Mouse (Mus musculus): ENCODE data around the gene Pygm.

Gene Pygm

DNA sequence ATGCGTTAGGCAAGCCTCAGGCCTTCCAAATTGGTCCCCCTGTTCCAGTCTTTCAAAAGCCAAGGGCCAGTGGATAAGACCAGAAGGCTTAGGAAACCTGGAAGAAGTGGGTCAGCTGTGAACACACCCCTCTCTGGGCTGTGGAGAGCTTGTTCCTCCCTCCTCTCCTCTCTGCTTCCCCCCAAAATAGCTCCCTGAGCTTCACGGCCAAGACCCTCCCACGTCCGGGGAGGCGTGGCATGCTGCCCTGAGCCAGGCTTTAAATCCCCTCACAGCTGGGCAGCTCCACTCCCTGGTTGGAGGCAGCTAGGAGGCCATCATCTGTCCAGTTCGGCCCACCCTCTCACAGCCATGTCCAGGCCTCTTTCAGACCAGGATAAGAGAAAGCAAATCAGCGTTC lies at the start of gene Pygm:
Gene Pygm (plus strand): TSS at position 272 of the 400 bp plus-strand sequence.
- no peak for DNase-seq (ENCODE audit: low spot score)

GRCm38 (mm10) chr19:6334673-6335457 lies 49.3 kb upstream of the Pygm start, which contains the start of gene Men1:
Gene Men1, plus strand, starts transcription at chr19:6334979.
- peak; percentile 99 for DNase-seq (ENCODE audit: low spot score)

DNA sequence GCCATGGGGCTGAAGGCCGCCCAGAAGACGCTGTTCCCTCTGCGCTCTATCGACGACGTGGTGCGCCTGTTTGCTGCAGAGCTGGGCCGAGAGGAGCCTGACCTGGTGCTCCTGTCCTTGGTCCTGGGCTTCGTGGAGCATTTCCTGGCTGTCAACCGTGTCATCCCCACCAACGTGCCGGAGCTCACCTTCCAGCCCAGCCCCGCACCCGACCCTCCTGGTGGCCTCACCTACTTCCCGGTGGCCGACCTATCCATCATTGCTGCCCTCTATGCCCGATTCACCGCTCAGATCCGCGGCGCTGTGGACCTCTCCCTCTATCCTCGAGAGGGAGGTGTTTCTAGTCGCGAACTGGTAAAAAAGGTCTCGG lies 48.8 kb upstream of the Pygm start:
- DNase-seq (ENCODE audit: low spot score), result no peak

- DNase-seq (ENCODE audit: low spot score), result no peak
Observed at GRCm38 (mm10) chr19:6336920-6337319, 47.3 kb upstream of the Pygm start.

DNA sequence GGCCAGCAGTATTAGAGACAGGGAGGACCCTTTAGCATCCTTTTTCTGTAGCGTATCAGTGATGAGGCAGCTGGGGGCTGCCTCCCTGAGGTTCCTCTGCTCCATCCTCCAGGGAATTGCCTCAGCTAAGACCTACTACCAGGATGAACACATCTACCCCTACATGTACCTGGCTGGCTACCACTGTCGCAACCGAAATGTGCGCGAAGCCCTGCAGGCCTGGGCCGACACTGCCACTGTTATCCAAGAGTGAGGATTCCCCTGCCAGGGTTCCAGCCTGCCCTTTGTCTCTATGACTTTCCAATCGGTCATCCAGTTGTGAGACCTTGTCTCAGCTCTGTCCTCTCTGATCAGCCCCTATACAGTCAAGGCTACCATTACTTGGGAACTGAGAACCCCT lies 46.0 kb upstream of the Pygm start:
- DNase-seq (ENCODE audit: low spot score), result no peak

DNA sequence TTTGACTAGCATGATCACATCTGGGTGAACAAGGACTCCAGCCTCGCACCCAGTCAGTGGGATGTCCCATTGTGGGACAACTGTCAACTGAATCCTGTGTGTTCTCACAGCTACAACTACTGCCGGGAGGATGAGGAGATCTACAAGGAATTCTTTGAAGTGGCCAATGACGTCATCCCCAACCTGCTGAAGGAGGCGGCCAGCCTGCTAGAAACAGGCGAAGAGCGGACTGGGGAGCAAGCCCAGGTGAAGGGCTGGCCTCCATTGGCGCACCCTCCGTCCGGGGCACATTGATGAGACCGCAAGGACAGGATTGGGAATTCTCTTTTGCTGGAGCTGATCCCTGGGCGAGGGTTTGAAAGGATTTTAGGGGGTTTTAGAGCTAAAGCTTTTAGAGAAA lies 45.5 kb upstream of the Pygm start:
- no peak for DNase-seq (ENCODE audit: low spot score)

DNA sequence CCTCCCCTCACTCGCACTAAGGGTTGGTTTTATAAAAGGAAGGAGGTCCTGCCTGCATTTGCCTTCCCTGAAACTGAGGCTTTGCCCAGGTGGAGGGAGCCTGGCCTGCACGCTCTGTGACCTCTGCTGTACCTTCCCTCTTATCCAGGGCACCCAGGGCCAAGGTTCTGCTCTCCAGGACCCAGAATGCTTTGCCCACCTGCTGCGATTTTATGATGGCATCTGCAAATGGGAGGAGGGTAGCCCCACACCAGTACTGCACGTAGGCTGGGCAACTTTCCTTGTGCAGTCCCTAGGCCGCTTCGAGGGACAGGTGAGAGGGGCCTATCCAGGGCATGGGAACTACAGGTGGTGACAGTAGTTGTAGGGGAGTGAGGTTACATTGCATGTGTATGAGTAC lies 45.0 kb upstream of the Pygm start:
- DNase-seq (ENCODE audit: low spot score), result no peak

DNA sequence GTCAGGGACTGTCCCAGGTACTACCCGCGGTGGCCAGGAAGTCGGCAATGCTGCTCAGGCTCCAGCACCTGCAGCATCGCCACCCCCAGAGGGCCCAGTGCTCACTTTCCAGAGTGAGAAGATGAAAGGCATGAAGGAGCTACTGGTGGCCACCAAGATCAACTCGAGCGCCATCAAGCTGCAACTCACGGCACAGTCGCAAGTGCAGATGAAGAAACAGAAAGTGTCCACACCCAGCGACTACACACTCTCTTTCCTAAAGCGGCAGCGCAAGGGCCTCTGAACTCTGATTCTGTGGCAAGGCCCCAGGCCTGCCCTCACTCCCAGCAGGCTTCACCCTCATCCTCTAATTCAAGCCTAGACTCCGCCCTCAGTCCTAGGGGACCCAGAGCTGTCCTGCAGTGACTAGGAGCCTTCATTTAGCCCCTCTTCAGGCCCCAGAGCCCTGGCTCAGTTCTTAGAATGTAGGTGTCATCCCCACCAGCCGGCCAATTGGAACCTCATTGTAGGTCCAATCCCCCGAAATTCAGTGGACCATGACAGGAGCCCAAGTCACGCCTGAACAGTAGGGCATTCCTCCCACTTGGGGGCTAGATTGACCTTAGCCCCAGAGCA lies 44.2 kb upstream of the Pygm start:
- no peak for DNase-seq (ENCODE audit: low spot score)

DNA sequence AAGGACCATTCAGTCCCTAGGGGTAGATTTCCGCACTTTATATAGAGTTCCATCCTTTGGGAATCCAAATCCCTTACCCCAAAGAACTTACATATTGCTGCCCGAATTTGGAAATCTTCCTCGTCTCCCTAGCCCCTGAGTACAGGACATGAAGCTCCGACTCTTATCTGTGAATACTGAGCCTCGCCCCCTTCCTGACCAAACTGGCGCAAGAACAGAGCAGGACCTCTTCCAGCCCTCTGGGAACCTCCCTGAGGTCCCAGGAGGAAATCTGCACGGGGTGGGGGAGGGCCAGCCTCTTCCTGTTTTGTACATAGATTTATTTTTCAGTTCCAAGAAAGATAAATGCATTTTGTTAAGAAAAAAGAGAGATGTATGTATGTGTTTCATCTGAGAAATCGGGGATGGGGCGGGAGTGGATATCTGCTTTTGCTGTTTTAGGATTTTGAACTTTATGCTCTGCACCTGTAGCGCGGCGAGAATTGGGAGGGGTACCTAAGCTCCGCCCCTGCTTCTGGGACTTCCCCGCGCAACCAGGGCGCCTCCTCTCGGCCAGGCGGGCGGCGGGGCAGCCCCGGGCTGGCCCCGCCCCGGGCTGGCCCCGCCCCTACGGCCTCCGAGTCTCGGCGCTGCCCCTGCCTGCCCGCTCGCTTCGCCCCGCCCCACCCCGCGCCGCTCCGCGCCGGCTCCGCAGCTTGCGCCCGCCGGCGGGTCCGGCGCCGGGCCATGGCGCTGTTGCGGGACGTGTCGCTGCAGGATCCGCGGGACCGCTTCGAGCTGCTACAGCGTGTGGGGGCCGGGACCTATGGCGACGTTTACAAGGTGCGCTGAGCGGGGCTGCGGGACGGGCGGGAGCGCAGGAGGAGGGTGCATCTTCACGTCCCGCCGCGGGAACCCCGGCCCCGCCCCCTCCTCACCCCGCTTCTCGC lies 43.4 kb upstream of the Pygm start, which contains the start of gene Map4k2:
Gene Map4k2 (plus strand): TSS at position 612 of the 929 bp plus-strand sequence.
- peak; percentile 75 for DNase-seq (ENCODE audit: low spot score)

GRCm38 (mm10) chr19:6341453-6342077 lies 42.6 kb upstream of the Pygm start:
- no peak for DNase-seq (ENCODE audit: low spot score)

- DNase-seq (ENCODE audit: low spot score), result no peak
Observed at GRCm38 (mm10) chr19:6342276-6342933, 41.8 kb upstream of the Pygm start.

DNA sequence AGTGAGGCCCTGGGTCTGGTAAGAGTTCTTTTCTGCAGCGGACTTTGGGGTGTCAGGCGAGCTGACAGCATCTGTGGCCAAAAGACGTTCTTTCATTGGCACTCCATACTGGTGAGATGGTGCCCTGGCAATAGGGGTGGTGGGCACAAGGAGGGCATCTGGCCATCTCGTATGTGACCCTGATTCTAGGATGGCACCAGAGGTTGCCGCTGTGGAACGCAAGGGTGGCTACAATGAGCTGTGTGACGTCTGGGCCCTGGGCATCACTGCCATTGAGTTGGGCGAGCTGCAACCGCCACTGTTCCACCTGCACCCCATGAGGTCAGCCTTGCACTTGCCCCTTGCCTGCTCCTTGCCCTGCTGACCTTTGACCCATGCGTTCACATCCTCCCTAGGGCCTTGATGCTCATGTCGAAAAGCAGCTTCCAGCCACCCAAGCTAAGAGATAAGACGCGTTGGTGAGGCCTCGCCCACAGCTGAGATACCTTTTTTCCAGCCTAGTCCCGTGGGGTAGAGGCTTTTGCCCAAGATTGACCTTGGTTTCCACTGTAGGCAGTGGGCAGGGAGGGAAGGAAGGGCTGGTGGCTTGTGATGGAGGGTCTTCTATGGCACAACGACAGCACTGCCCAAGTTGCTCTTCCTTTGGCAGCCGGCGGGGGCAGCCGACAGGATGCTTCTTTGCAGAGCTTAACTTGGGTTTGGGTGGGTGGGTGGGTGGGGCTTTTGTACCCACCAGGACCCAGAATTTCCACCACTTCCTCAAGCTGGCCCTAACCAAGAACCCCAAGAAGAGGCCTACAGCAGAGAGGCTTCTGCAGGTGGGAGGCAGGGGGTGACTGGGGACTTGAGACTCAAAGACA lies 40.9 kb upstream of the Pygm start:
- no peak for DNase-seq (ENCODE audit: low spot score)

DNA sequence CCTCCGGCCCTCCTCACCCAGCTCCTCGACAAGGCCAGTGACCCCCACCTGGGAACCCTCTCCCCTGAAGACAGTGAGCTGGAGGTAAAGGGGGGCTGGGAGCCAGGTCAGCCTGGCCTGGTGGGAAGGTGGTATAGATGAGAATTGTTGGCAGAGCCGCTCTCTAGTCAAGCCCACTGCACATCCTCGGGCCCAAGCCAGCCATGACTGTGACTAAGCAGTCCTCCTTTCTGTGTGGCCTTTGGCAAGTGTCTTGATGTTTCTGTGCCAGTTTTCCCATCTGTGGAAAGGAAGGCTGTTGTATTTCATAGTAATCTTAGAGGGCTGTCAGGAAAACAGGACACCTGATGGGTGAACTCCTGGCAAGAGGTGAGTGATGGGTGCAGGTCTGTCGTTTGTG lies 40.2 kb upstream of the Pygm start:
- DNase-seq (ENCODE audit: low spot score), result no peak

DNA sequence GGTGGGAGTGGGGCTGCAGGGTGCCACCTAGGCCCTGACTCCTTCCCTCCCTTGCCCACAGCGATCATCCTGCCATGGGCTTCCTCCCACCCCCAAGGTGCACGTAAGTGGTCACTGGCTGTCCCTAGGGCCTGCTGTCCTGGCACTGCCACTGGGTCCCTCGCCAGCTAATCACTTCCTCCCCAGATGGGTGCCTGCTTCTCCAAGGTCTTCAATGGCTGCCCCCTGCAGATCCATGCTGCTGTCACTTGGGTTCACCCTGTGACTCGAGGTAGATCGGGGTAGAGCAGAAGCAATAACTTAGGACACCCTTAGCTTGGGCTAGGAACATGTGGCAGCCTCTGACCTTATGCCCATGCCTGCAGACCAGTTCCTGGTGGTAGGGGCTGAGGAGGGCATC lies 38.2 kb upstream of the Pygm start:
- no peak for DNase-seq (ENCODE audit: low spot score)

DNA sequence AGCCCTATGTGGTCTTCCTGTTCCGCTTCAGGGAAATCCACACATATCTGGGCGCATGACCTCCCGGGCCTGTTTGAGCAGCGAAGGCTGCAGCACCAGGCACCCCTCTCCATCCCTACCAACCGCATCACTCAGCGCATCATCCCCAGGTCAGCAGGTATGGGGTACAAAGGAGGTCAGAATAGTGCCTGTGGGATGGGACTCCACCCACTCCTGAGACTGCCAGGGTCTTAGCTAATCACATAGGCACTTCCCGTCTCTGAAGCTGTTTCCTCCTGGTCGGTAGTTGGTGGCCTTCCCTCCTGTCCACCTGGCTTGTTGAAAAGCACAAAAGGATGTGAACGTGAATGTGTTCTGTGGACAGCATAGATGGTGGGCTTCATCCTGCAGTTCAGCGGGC lies 37.5 kb upstream of the Pygm start:
- DNase-seq (ENCODE audit: low spot score), result no peak

DNA sequence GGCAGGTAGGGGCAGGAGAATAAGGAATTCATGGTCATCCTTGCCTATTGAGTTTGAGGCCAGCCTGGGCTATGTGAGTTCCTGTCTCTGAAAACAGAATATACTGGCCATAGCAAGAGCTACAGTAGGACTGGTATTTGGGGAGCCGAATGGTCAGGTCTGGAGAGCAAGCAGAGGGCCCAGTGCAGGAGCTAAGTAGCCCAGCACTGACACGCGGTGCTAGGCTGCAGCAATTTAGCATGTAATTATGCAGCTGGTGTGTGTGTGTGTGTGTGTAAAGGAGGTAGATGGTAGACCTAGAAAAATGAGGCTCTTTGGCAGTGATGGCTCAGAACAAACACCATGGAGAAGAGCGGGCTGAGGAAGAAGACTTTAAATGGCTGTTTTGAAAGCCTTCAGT lies 36.6 kb upstream of the Pygm start:
- DNase-seq (ENCODE audit: low spot score), result no peak

GRCm38 (mm10) chr19:6348717-6349116 lies 35.5 kb upstream of the Pygm start:
- no peak for DNase-seq (ENCODE audit: low spot score)

GRCm38 (mm10) chr19:6349215-6349983 lies 34.8 kb upstream of the Pygm start:
- no peak for DNase-seq (ENCODE audit: low spot score)

DNA sequence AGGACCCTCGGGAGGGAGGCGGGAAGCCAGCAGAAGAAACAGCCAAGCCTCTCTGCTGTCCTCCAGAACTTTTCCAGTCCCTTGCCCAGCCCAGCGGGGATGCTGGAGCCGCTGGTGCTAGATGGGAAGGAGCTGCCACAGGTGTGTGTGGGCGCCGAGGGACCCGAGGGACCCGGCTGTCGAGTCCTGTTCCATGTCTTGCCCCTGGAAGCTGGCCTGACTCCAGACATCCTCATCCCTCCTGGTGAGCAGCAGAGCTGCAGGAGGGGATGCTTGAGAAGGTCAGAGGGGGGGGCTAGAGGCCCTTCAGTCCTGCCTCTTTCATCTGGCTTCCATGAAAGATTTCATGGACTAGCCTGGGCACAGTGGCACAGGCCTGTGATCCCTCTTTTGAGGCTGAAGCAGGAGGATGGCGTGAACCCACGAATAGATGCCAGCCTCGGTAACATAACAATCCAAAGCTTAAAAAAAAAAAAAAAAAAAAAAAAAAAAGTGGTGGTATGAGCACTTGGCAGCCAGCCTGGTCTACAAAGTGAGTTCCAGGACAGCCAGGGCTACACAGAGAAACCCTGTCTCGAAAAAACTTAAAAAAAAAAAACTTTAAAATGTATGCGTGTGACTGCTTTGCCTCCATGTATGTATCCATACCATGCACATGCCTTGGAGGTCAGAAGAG lies 32.6 kb upstream of the Pygm start:
- no peak for DNase-seq (ENCODE audit: low spot score)
